Mouse (Mus musculus): ENCODE measurements around the gene Cux2. TPM values are rescaled to one million over a fixed set of nuclear protein-coding genes. Genes with fewer than 3 reads are reported as not detected.

The Cux2 gene
- total and polyA plus RNA-seq, 3 experiments, result 1.4 to 3.5 TPM; not detected in 1

GRCm38 (mm10) chr5:121943472-121943871 lies 106.4 kb downstream of the Cux2 start:
- H3K4me1 ChIP-seq (ENCODE audit: control insufficient read depth in 1 of 2, insufficient read depth in 2 of 2, low read length in 2 of 2), result no peaks in the 10 kb centered on the region
- no peaks in the 10 kb centered on the region for H3K9me3 ChIP-seq (replicated peaks; ENCODE audit: insufficient read depth, low read length)
- DNase-seq (ENCODE audit: low read depth, low spot score), result peak; percentile 32
- H3K9ac ChIP-seq (ENCODE audit: control insufficient read depth, low read depth, low read length, poor library complexity, severe bottlenecking), result no peak overlapping the region
- no peaks in the 10 kb centered on the region for H3K27me3 ChIP-seq (ENCODE audit: control insufficient read depth in 1 of 2, insufficient read depth in 2 of 2, low read length in 2 of 2)
- H3K36me3 ChIP-seq (ENCODE audit: control insufficient read depth in 1 of 2, insufficient read depth in 2 of 2, low read length in 2 of 2), result no peaks in the 10 kb centered on the region
- H3K79me2 ChIP-seq (ENCODE audit: control insufficient read depth, insufficient read depth, low read length, poor library complexity), result no peaks in the 10 kb centered on the region
- TF ChIP-seq KAT2A (conservative IDR thresholded peaks at IDR 0.05; ENCODE audit: low read depth, low read length) (no peak), CTCF (IDR thresholded peaks at IDR 0.05 in 2 of 3, conservative IDR thresholded peaks at IDR 0.05 in 1 of 3; ENCODE audit: control insufficient read depth in 1 of 3, insufficient read depth in 1 of 3, low read depth in 2 of 3, low read length in 3 of 3, poor library complexity in 1 of 3, severe bottlenecking in 1 of 3) (peak; percentile 66 to 83 (median 76)), SMC3 (IDR thresholded peaks at IDR 0.05; ENCODE audit: low read depth, low read length) (peak; percentile 50; the same call in 1 of the 2 replicates), TBP (IDR thresholded peaks at IDR 0.05; ENCODE audit: low read depth, low read length) (no peak), RAD21 (IDR thresholded peaks at IDR 0.05; ENCODE audit: low read depth, low read length) (peak; percentile 41)
- H3K27ac ChIP-seq (ENCODE audit: control insufficient read depth, low read depth, low read length), result no peak overlapping the region
- no peak overlapping the region for H3K4me3 ChIP-seq (ENCODE audit: control insufficient read depth in 1 of 2, insufficient read depth in 1 of 2, low read depth in 2 of 2, low read length in 2 of 2)

GRCm38 (mm10) chr5:121938065-121938849 lies 111.6 kb downstream of the Cux2 start:
- no peak overlapping the region for H3K27ac ChIP-seq (ENCODE audit: control insufficient read depth, low read depth, low read length)

GRCm38 (mm10) chr5:121930261-121930660 lies 119.6 kb downstream of the Cux2 start:
- no peaks in the 10 kb centered on the region for H3K36me3 ChIP-seq (ENCODE audit: control insufficient read depth in 1 of 2, insufficient read depth in 2 of 2, low read length in 2 of 2)
- TF ChIP-seq GABPA (IDR thresholded peaks at IDR 0.05; ENCODE audit: low read depth, low read length) (no peak), SMC3 (IDR thresholded peaks at IDR 0.05; ENCODE audit: low read depth, low read length) (no peak), ETS1 (IDR thresholded peaks at IDR 0.05; ENCODE audit: low read depth, low read length) (no peak), ZMIZ1 (IDR thresholded peaks at IDR 0.05; ENCODE audit: low read depth, low read length) (no peak), POLR2A (IDR thresholded peaks at IDR 0.05; ENCODE audit: control insufficient read depth in 1 of 2, insufficient read depth in 1 of 2, low read depth in 1 of 2, low read length in 2 of 2, poor library complexity in 1 of 2) (no peak), ELF1 (IDR thresholded peaks at IDR 0.05; ENCODE audit: low read depth, low read length) (no peak), POLR2AphosphoS2 (IDR thresholded peaks at IDR 0.05; ENCODE audit: low read length) (no peak), MYB (IDR thresholded peaks at IDR 0.05; ENCODE audit: low read depth, low read length) (no peak), NELFE (IDR thresholded peaks at IDR 0.05; ENCODE audit: low read depth, low read length) (no peak), BHLHE40 (IDR thresholded peaks at IDR 0.05; ENCODE audit: borderline replicate concordance, low read depth, low read length) (no peak), POLR2AphosphoS5 (IDR thresholded peaks at IDR 0.05; ENCODE audit: borderline replicate concordance, low read depth, low read length) (no peak), MXI1 (IDR thresholded peaks at IDR 0.05; ENCODE audit: low read depth, low read length) (no peak), USF1 (IDR thresholded peaks at IDR 0.05; ENCODE audit: low read depth, low read length) (no peak)
- H3K4me3 ChIP-seq (ENCODE audit: control insufficient read depth in 1 of 2, insufficient read depth in 1 of 2, low read depth in 2 of 2, low read length in 2 of 2), result no peak overlapping the region
- no peaks in the 10 kb centered on the region for H3K27me3 ChIP-seq (ENCODE audit: control insufficient read depth in 1 of 2, insufficient read depth in 2 of 2, low read length in 2 of 2)
- H3K4me1 ChIP-seq (ENCODE audit: control insufficient read depth in 1 of 2, insufficient read depth in 2 of 2, low read length in 2 of 2), result no peaks in the 10 kb centered on the region
- H3K9me3 ChIP-seq (replicated peaks; ENCODE audit: insufficient read depth, low read length), result no peaks in the 10 kb centered on the region
- no peak for DNase-seq (ENCODE audit: low read depth, low spot score)
- no peak overlapping the region for H3K9ac ChIP-seq (ENCODE audit: control insufficient read depth, low read depth, low read length, poor library complexity, severe bottlenecking)
- H3K79me2 ChIP-seq (ENCODE audit: control insufficient read depth, insufficient read depth, low read length, poor library complexity), result no peaks in the 10 kb centered on the region
- H3K27ac ChIP-seq (ENCODE audit: control insufficient read depth, low read depth, low read length), result no peak overlapping the region

More at GRCm38 (mm10) chr5:121938065-121938849, 111.6 kb downstream of the Cux2 start:
- Histone ChIP-seq H3K36me3 (ENCODE audit: control insufficient read depth in 1 of 2, insufficient read depth in 2 of 2, low read length in 2 of 2) (no peaks in the 10 kb centered on the region), H3K79me2 (ENCODE audit: control insufficient read depth, insufficient read depth, low read length, poor library complexity) (no peaks in the 10 kb centered on the region), H3K4me3 (ENCODE audit: control insufficient read depth in 1 of 2, insufficient read depth in 1 of 2, low read depth in 2 of 2, low read length in 2 of 2) (no peak overlapping the region), H3K9ac (ENCODE audit: control insufficient read depth, low read depth, low read length, poor library complexity, severe bottlenecking) (no peak overlapping the region), H3K9me3 (replicated peaks; ENCODE audit: insufficient read depth, low read length) (no peaks in the 10 kb centered on the region), H3K4me1 (ENCODE audit: control insufficient read depth in 1 of 2, insufficient read depth in 2 of 2, low read length in 2 of 2) (no peaks in the 10 kb centered on the region), H3K27me3 (ENCODE audit: control insufficient read depth in 1 of 2, insufficient read depth in 2 of 2, low read length in 2 of 2) (no peaks in the 10 kb centered on the region)
- no peak for TF ChIP-seq POLR2AphosphoS5 (IDR thresholded peaks at IDR 0.05; ENCODE audit: borderline replicate concordance, low read depth, low read length)
- TF ChIP-seq ELF1 (IDR thresholded peaks at IDR 0.05; ENCODE audit: low read depth, low read length), result no peak
- no peak for TF ChIP-seq POLR2A (IDR thresholded peaks at IDR 0.05; ENCODE audit: control insufficient read depth in 1 of 2, insufficient read depth in 1 of 2, low read depth in 1 of 2, low read length in 2 of 2, poor library complexity in 1 of 2)
- TF ChIP-seq POLR2AphosphoS2 (IDR thresholded peaks at IDR 0.05; ENCODE audit: low read length), result no peak
- TF ChIP-seq HCFC1 (IDR thresholded peaks at IDR 0.05; ENCODE audit: low read depth, low read length), result no peak
- no peak for TF ChIP-seq ZMIZ1 (IDR thresholded peaks at IDR 0.05; ENCODE audit: low read depth, low read length)
- no peak for TF ChIP-seq SIN3A (IDR thresholded peaks at IDR 0.05; ENCODE audit: low read length)
- no peak for TF ChIP-seq RAD21 (IDR thresholded peaks at IDR 0.05; ENCODE audit: low read depth, low read length)
- TF ChIP-seq ZC3H11A (IDR thresholded peaks at IDR 0.05; ENCODE audit: low read depth, low read length), result no peak
- no peak for TF ChIP-seq SMC3 (IDR thresholded peaks at IDR 0.05; ENCODE audit: low read depth, low read length)
- TF ChIP-seq MEF2A (IDR thresholded peaks at IDR 0.05; ENCODE audit: extremely low read depth, insufficient replicate concordance, low read depth, low read length, poor library complexity, severe bottlenecking), result no peak
- no peak for TF ChIP-seq TBP (IDR thresholded peaks at IDR 0.05; ENCODE audit: low read depth, low read length)
- TF ChIP-seq TCF12 (IDR thresholded peaks at IDR 0.05; ENCODE audit: low read depth, low read length), result no peak
- no peak for TF ChIP-seq CTCF (IDR thresholded peaks at IDR 0.05 in 2 of 3, conservative IDR thresholded peaks at IDR 0.05 in 1 of 3; ENCODE audit: control insufficient read depth in 1 of 3, insufficient read depth in 1 of 3, low read depth in 2 of 3, low read length in 3 of 3, poor library complexity in 1 of 3, severe bottlenecking in 1 of 3)
- DNase-seq (ENCODE audit: low read depth, low spot score), result no peak
